Mouse (Mus musculus): ENCODE data around the gene Lrrc17. TPM values are rescaled to one million over a fixed set of nuclear protein-coding genes. Genes with fewer than 3 reads are reported as not detected.

Gene Lrrc17
- polyA plus RNA-seq, 1 experiment from 2014 or later, result 0.81 TPM

DNA sequence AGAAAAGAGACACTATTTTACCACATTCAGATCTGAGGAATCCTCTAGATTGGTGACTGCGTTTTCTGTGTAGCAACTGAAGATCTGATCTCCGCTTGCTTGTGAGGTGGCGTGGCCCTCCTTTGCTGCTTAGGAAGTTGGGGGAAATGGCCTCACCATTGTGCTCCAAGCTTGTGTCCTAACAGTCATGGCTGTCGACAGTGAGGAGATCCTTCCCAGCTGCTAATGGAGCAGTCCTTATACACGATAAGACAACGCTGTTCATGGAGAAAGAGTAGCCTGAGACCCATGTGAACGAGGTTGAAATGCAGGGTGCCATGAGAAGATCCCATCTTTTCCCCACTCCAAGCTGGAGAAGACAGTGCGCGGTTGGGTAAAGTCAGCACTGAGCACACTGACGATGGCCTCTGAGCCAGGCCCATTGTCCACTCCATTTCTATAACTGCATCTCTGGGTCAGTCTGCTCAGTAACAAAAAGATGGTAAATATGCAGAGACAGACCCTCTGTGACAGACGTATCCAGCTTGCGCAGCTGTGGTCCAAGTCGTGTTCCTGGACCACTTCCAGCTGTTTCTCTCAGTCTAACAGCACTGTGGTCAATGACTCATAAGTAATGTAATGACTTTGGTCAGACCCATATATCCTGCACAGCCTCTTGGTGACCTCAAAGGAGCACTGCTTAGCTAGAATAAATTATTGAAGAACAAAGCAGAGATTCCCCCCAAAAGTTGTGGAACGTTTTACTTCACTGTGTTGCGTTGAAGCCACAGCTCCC lies 15.1 kb upstream of the Lrrc17 start:
- Histone ChIP-seq H3K4me1 (ENCODE audit: insufficient read depth) (peaks cover 3% of the 10 kb centered on the region; the same call in 1 of the 2 replicates), H3K4me3 (ENCODE audit: low read depth, low read length) (no peak overlapping the region), H3K27ac (ENCODE audit: low read depth) (no peak overlapping the region), H3K27me3 (ENCODE audit: insufficient read depth, low read length) (no peaks in the 10 kb centered on the region), H3K36me3 (replicated peaks; ENCODE audit: insufficient read depth, low read length) (no peaks in the 10 kb centered on the region), H3K9me3 (ENCODE audit: low read length) (no peaks in the 10 kb centered on the region), H3K9ac (replicated peaks) (no peak overlapping the region), H3K4me2 (ENCODE audit: low read depth, low read length) (no peak overlapping the region)
- ATAC-seq, result no peak
- 77% methylated on average over 15 of the region's 15 CpGs for WGBS (ENCODE audit: insufficient replicate concordance)
- TF ChIP-seq CTCF (IDR thresholded peaks at IDR 0.05; ENCODE audit: low read depth) (no peak), EP300 (IDR thresholded peaks at IDR 0.05; ENCODE audit: low read depth) (no peak)
- DNase-seq, result no peak

DNA sequence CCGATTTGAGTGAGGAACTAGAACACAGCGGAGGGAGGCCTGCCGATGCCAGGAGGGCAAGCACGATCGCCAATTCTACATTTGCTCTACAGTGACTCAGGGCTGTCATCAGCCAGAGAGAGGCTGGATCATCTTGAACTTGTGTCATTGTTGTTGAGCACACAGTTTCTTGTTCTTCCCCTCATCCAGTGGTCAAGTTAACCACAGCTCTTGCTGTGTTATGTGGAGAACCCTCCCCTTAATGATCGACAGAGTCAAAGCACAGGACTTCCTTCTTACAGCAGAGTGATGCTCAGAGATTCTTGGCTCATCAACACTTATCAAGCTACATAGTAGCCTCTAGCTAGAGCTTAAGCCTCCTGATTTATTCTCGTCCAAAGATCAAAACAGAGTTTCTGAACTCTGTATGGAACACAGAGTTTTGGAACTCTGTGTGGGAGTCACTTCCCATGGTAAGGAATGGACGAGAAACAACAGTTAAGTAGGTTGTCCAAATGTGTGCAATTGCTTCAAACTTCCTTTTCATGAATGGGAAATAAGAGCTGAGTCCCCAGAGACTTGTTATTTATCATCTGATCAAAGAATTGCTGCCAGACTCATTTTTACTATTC lies 14.1 kb upstream of the Lrrc17 start:
- TF ChIP-seq CTCF (IDR thresholded peaks at IDR 0.05; ENCODE audit: low read depth) (no peak), EP300 (IDR thresholded peaks at IDR 0.05; ENCODE audit: low read depth) (no peak)
- WGBS (ENCODE audit: insufficient replicate concordance), result 72% methylated on average over 8 of the region's 8 CpGs
- Histone ChIP-seq H3K36me3 (replicated peaks; ENCODE audit: insufficient read depth, low read length) (no peaks in the 10 kb centered on the region), H3K27ac (ENCODE audit: low read depth) (no peak overlapping the region), H3K4me2 (ENCODE audit: low read depth, low read length) (no peak overlapping the region), H3K4me1 (ENCODE audit: insufficient read depth) (peaks cover 3% of the 10 kb centered on the region; the same call in 1 of the 2 replicates), H3K4me3 (ENCODE audit: low read depth, low read length) (no peak overlapping the region), H3K27me3 (ENCODE audit: insufficient read depth, low read length) (no peaks in the 10 kb centered on the region), H3K9me3 (ENCODE audit: low read length) (no peaks in the 10 kb centered on the region), H3K9ac (replicated peaks) (no peak overlapping the region)
- ATAC-seq (no peak), DNase-seq (no peak)

- DNase-seq, result no peak
- TF ChIP-seq EP300 (IDR thresholded peaks at IDR 0.05; ENCODE audit: low read depth), result no peak
- no peak for TF ChIP-seq CTCF (IDR thresholded peaks at IDR 0.05; ENCODE audit: low read depth)
- peaks cover 2% of the 10 kb centered on the region; the same call in 1 of the 2 replicates for H3K4me1 ChIP-seq (ENCODE audit: insufficient read depth)
- no peak overlapping the region for H3K9ac ChIP-seq (replicated peaks)
- no peak for ATAC-seq
- H3K9me3 ChIP-seq (ENCODE audit: low read length), result no peaks in the 10 kb centered on the region
- no peaks in the 10 kb centered on the region for H3K27me3 ChIP-seq (ENCODE audit: insufficient read depth, low read length)
- H3K27ac ChIP-seq (ENCODE audit: low read depth), result no peak overlapping the region
- 79% methylated on average over 2 of the region's 2 CpGs for WGBS (ENCODE audit: insufficient replicate concordance)
- no peaks in the 10 kb centered on the region for H3K36me3 ChIP-seq (replicated peaks; ENCODE audit: insufficient read depth, low read length)
- no peak overlapping the region for H3K4me3 ChIP-seq (ENCODE audit: low read depth, low read length)
- no peak overlapping the region for H3K4me2 ChIP-seq (ENCODE audit: low read depth, low read length)
Measured at GRCm38 (mm10) chr5:21532126-21532525, 11.2 kb upstream of the Lrrc17 start.

DNA sequence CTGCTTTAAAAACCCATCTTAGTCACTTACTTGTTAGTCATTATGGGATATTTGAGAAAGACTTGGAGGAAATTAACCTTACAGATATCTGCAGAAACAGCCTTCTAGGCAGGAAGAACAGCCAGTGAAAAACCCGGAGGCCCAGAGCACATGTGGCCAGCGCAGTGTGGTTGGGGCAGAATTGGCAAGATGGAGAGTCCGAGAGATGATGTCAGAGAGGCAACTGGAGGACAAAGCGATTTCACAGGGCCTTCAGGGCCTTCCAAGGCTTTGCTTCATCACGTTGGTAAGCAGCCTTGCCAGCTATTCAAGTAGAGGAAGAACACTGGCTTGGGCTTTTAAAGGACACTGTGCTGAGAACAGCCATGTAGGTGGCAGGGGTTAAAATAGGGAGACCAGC lies 10.4 kb upstream of the Lrrc17 start:
- H3K4me3 ChIP-seq (ENCODE audit: low read depth, low read length), result no peak overlapping the region
- ATAC-seq, result no peak
- no peaks in the 10 kb centered on the region for H3K4me1 ChIP-seq (ENCODE audit: insufficient read depth)
- H3K9me3 ChIP-seq (ENCODE audit: low read length), result no peaks in the 10 kb centered on the region
- H3K27ac ChIP-seq (ENCODE audit: low read depth), result no peak overlapping the region
- no peaks in the 10 kb centered on the region for H3K36me3 ChIP-seq (replicated peaks; ENCODE audit: insufficient read depth, low read length)
- DNase-seq, result no peak
- WGBS (ENCODE audit: insufficient replicate concordance), result 78% methylated on average over 5 of the region's 5 CpGs
- no peak overlapping the region for H3K4me2 ChIP-seq (ENCODE audit: low read depth, low read length)
- no peak for TF ChIP-seq CTCF (IDR thresholded peaks at IDR 0.05; ENCODE audit: low read depth)
- no peak for TF ChIP-seq EP300 (IDR thresholded peaks at IDR 0.05; ENCODE audit: low read depth)
- no peak overlapping the region for H3K9ac ChIP-seq (replicated peaks)
- no peaks in the 10 kb centered on the region for H3K27me3 ChIP-seq (ENCODE audit: insufficient read depth, low read length)

- Histone ChIP-seq H3K4me2 (ENCODE audit: low read depth, low read length) (no peak overlapping the region), H3K9me3 (ENCODE audit: low read length) (no peaks in the 10 kb centered on the region), H3K27me3 (ENCODE audit: insufficient read depth, low read length) (peaks cover 4% of the 10 kb centered on the region; the same call in 1 of the 2 replicates), H3K4me1 (ENCODE audit: insufficient read depth) (no peaks in the 10 kb centered on the region), H3K27ac (ENCODE audit: low read depth) (no peak overlapping the region), H3K4me3 (ENCODE audit: low read depth, low read length) (no peak overlapping the region), H3K9ac (replicated peaks) (no peak overlapping the region), H3K36me3 (replicated peaks; ENCODE audit: insufficient read depth, low read length) (no peaks in the 10 kb centered on the region)
- WGBS (ENCODE audit: insufficient replicate concordance), result 78% methylated on average over 4 of the region's 4 CpGs
- no peak for DNase-seq
- ATAC-seq, result no peak
- TF ChIP-seq EP300 (IDR thresholded peaks at IDR 0.05; ENCODE audit: low read depth), result no peak
Measured at GRCm38 (mm10) chr5:21542226-21542625, 1.1 kb upstream of the Lrrc17 start.

GRCm38 (mm10) chr5:21544821-21545220 lies 1.5 kb downstream of the Lrrc17 start:
- ATAC-seq, result no peak
- Histone ChIP-seq H3K4me2 (ENCODE audit: low read depth, low read length) (no peak overlapping the region), H3K4me3 (ENCODE audit: low read depth, low read length) (no peak overlapping the region), H3K9me3 (ENCODE audit: low read length) (no peaks in the 10 kb centered on the region; the same call in 1 of the 2 replicates), H3K36me3 (replicated peaks; ENCODE audit: insufficient read depth, low read length) (no peaks in the 10 kb centered on the region), H3K4me1 (ENCODE audit: insufficient read depth) (no peaks in the 10 kb centered on the region), H3K9ac (replicated peaks) (no peak overlapping the region), H3K27ac (ENCODE audit: low read depth) (no peak overlapping the region), H3K27me3 (ENCODE audit: insufficient read depth, low read length) (peaks cover 4% of the 10 kb centered on the region; the same call in 1 of the 2 replicates)
- TF ChIP-seq EP300 (IDR thresholded peaks at IDR 0.05; ENCODE audit: low read depth) (no peak), CTCF (IDR thresholded peaks at IDR 0.05; ENCODE audit: low read depth) (no peak)
- DNase-seq, result no peak
- 77% methylated on average over 3 of the region's 3 CpGs for WGBS (ENCODE audit: insufficient replicate concordance)

All from liver, postnatal 0 days (tissue).